Mouse (Mus musculus) lung, adult 2 months (tissue): ENCODE results near the gene Ccdc6.

Source experiments
- CTCF ChIP-seq: fragments of 200-500 bp; IDR thresholded peaks from 2 replicates; pipeline ENCODE4 v1.5.1; 2011; ENCODE audit warnings: mild to moderate bottlenecking, low read length, control low read depth; ENCODE audit not compliant: insufficient read depth
- POLR2A ChIP-seq: fragments of 200-500 bp; IDR thresholded peaks from 2 replicates; pipeline ENCODE4 v1.6.1; 2011; ENCODE audit warnings: low read depth, mild to moderate bottlenecking, control low read depth, low read length, borderline replicate concordance; ENCODE audit errors: extremely low read depth

GRCm38 (mm10) chr10:70195786-70196185, 98.9 kb downstream of the Ccdc6 start:
- TF ChIP-seq CTCF (peak; percentile 71), POLR2A (no peak)
